Mouse (Mus musculus) ES-CJ7 (cell line): ENCODE data around the gene Zkscan3.

Experiments used
- DNase-seq: peaks from one replicate; pipeline ENCODE4 v3.0.0; 2011; ENCODE audit warnings: low read depth, low spot score

Zkscan3 gene

DNA sequence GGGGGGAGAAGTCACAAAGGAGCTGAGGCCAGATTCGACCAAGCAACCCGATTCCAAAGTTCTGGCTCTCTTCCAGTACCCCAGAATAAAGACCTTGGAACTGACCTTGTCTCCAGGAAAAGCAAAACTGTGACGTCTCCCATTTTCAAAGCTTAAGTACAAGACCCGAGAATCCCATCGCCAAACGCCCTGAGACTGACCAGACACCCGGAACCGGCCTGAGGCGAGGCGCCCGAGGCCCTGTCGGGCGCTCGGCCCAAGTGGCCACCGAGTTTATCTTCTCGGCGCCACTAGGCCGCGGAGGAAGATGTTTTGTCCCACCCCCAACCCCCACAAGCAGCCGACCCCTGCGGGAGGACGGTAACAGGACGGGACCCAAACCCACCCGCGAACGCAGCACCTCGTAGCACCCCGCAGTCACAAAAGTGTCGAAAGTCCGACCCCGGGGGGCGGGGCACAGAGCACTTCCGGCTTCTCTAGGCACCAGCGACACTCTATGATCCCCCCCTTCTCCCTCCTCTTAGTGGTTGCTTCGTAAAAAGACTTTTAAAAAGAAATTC lies at the start of gene Zkscan3:
Gene Zkscan3 (minus strand): TSS at position 469 of the 560 bp plus-strand sequence.
- DNase-seq: peak; percentile 85

DNA sequence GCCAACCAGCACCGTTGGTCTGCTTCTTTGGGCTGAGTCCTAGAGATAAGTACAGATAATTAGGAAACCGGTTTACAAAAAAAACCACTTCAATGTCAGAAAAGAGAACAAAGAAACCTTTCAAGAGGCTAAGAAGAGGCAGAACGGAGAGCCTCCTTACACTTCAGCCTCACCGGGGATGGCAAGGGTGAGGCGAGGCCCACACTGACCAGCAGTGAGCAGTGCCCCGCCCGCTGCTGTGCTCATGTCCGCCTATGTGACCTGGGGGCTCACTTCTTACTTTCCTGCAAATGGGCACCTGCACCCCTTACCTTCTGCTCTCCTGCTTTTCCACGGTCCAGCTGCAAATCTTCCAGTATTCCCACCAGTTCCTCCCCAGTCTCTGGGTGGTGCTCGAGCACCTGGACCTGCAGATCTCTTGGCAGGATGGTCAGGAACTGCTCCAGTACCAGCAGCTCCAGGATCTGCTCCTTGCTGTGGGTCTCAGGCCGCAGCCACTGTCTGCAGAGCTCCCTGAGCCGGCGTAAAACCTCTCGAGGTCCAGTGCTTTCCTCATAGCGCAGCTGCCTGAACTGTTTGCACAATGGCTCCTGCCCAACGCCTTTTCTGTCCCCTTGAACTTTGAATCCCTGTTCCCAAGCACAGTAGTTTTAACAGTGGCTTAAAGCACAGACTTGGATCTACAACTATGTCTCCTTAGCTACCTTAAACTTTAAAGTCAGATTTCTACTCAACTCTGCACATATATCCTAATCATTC lies 45.5 kb upstream of the Zkscan3 start:
- no peak for DNase-seq

DNA sequence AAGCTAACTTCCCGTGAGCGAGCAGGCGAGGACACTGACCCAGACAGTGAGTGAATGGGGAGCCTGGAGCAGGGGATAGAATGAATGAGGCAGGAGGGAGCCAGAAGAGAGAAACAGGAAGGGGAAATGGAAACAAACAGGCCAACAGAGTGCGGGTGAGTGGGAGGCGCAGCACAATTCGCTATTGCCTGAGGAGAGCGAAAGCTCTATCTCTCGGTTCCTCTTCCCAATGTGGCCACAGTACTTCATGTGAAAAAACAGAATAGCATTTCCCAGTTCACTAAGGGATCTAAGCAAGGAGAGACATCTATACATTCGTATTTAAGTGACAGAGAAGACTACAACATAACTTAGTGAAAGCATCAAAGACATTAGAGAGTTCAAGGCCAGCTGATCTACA lies 44.2 kb upstream of the Zkscan3 start:
- no peak for DNase-seq

DNA sequence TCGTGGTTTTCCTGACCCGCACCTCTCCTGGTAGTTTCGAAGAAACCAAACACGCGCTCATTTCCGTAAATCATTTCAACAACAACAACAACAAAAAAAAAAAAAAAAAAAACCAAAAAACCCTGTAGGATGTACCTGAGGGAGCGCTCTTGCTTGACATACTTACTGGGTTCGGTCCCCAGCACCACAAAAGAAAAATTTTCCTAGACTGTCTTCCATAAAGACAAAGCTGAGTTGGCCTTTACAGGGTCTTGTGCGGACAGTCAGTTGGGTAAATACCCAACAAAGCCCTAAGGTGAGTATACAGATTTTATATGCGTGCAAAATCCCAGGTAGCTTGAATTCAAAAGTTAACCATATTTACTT lies 38.6 kb upstream of the Zkscan3 start:
- DNase-seq: no peak

DNA sequence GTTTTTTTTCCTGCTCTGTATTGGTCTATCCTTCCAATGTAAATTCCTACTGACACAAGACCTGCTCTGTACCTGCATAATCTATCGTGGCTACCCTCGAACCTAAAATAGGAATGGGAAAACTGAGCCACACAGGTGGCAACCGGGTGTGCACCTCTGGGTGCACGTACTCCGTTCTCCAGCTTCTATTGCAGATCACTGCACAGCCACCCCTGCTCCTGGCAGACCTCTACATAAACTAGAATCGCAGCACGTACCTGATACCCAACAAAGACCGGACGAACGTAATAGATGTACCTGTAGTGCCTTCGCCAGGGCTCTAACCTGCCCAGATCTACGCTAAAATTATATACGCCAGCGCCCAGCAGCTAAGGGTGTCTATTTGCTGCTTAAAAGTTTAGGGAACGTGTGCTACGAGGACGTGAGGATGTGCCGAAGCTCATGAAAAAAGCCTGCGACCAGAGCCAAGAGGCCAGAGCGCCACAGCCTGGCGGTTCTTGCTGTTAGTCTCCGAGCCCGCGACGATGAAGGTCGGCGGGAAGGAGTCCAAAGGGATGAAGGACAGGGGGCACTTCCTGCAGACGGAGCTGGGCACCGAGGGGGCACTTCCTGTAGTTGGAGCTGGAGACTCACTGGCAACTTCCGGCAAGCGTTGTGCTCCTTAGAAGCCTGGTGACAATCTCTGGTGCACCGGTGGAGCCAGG lies 38.1 kb upstream of the Zkscan3 start, which contains the start of gene Pgbd1:
Gene Pgbd1 (minus strand): TSS at position 556 of the 704 bp plus-strand sequence.
- DNase-seq: peak; percentile 84

DNA sequence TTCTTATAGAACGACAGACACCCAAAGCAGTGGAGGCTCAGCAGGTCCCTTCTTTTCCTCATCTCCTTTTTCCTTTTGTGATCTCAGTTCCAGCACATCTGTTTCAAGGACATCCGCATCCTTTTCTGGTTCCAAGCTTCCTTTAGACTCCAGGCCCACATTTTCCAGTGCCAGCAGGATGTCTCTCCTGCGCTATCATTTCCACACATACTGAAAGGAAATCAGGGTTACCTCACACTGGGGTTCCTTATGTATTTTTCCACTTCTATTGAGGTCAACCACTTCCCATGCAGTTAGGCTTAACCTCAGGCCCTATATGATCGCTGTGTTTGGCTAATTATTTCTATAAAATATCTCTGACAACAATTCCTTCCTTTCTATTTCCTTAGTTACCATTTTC lies 32.9 kb upstream of the Zkscan3 start:
- no peak for DNase-seq

- no peak for DNase-seq
These were observed 25.1 kb upstream of the Zkscan3 start for GRCm38 (mm10) chr13:21427631-21428030.

- DNase-seq: no peak
These were observed 20.7 kb upstream of the Zkscan3 start for GRCm38 (mm10) chr13:21423301-21423700.

GRCm38 (mm10) chr13:21418865-21419264 lies 16.3 kb upstream of the Zkscan3 start:
- no peak for DNase-seq

- no peak for DNase-seq
These were observed 14.9 kb upstream of the Zkscan3 start for GRCm38 (mm10) chr13:21417298-21418010.

DNA sequence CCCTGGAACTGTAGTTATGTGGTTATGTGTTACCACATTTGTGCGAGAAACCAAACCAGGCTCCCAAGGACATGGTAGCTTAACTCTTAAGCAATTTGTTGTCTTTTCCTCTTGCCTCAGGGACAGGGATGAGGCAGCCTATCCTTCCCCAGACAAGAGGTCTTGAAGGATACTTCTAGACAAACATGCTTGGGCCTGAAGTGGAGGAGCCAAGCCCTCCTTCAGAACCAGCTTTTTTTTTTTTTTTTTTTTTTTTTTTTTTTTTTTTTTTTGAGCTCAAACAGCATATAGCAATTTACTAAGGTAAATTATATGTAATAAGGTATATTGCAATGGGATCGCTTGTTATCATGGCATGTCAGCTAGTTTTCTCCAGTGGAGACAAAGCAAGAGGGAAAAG lies 13.2 kb upstream of the Zkscan3 start:
- no peak for DNase-seq

DNA sequence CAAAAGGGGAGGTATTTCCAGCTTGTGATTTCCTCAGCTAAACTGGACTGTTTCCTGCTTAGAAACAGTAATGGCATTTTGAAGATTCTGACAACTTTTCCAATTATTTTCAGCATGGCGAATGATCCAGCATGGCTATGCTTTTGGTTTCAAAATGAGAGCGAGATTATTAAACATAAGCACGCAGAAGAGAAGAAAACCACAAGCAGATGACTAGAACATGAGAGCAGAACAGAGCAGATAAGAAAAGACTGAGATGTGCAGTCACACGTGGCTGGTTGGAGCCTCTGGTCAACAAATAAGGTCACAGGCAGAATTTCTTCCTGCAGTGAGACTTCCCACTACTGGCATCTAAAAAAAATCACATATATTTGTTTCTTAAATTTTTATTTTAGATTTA lies 12.7 kb upstream of the Zkscan3 start:
- DNase-seq: no peak

GRCm38 (mm10) chr13:21414231-21415212 lies 12.0 kb upstream of the Zkscan3 start:
- no peak for DNase-seq

DNA sequence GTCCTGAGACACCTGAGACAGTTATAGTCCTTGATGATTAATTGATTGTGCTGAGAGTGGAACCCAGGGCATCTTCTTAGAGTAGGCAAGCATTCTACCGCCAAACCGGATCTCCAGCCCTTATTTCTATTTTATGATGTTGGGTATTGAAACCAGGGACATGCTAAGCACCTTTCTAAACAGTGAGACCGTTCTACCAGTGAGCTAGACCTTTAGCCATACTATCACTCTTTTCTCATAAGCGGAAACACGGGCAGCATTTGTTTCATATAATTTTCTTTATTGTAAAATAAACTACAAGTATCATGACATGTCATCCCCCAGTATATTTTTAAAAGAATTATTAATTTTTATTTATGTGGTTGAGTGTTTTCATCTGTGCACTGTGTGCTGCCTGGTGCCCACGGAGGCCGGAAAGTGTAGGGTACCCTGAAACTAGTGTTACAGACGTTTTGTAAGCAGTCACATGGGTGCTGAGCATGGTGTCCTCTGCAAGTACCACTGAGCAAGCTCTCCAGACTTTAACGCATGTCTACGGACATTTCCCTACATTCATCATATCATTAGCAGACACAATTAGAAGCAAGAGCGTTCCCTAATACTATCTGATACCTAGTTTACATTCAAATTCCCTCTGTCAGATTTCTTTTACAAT lies 6.4 kb upstream of the Zkscan3 start:
- no peak for DNase-seq

- peak; percentile 90 for DNase-seq
These were observed 5.6 kb upstream of the Zkscan3 start for GRCm38 (mm10) chr13:21407969-21408804.

DNA sequence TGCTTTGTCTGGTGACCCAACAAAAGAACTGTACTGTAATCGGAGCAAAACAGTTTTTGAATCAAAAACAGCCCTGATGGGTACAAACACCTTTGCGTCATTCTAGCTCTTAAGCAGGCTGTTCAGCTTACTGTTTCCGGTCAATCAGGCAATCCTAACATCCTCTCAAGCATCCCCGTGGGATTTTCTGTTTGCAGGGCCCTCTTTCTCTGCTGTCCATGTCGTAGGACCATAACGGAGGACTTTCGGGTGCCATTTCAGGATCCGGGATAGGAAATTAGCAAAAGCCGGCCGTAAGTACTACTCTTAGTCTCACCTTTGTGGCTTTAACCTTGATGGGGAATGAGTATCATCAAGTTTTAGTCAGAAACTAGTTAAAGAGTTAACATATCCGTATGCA lies 4.8 kb upstream of the Zkscan3 start:
- DNase-seq: no peak

GRCm38 (mm10) chr13:21402848-21403247 lies 293 bp upstream of the Zkscan3 start:
- DNase-seq: no peak

DNA sequence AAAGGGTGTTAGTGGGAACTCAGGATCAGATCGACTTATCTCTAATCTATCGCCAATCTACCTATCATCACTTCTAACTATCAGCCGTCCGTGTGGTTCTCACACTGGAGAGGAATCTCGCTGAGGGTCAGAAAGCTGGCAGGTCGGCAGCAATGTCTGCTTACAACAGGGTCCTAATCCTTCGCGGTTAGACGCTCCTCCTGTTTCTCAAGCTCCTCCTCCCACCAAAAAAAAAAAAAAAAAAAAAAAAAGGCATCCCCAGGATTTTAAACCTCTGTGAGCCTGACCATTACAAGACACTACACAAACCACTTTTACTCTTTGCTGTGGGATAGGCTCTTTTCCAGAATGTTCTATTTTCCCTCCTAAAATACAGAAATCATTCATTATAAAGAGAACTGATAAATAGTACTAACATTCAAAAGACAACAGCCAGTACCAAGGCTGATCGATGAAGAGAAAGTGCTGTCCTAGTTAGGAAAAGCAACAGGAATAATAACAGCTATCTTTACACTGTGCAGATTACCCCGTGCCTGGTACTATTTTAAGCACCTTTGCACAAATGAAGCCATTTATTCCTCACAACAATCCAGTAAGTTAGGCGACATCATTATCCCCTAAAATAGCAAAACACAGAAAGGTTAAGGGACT lies 794 bp downstream of the Zkscan3 start:
- DNase-seq: peak; percentile 58

- no peak for DNase-seq
These were observed 1.4 kb downstream of the Zkscan3 start for GRCm38 (mm10) chr13:21401166-21401565.
